Mouse (Mus musculus): ENCODE data around the gene Tmem128.

- TF ChIP-seq GATA1 (IDR thresholded peaks at IDR 0.05; ENCODE audit: borderline replicate concordance, low read length) (no peak), FLI1 (IDR thresholded peaks at IDR 0.05; ENCODE audit: low read length) (no peak)
Measured at GRCm38 (mm10) chr5:38211691-38212090, 48.3 kb upstream of the Tmem128 start.

All from megakaryocyte, embryonic 14.5 days (primary cell).